Comparison of ENCODE assay signal across 9 mouse cellular contexts in the genomic region with DNA sequence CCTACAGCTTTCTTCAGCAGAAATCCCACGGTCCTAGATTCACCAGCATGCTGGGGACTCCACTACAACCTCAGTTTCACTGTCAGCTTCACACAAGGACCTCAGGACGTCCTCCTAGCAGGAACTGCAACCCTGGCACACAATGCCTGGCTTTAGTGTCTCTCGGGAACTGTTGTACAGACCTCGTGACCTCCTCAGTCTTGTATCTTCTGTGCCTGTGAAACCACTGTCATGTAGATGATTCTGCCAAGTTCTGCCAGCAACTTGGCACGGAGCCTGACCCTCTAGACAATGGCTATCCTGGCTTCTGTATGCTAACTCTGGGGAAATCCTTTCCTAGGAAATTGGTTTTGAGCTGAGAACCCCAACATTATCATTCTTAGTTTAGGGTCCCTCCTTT. TPM values are rescaled to one million over a fixed set of nuclear protein-coding genes. Genes with fewer than 3 reads are reported as not detected.
DNase-seq lines count a peak whose midpoint lies in the region; ATAC-seq and TF ChIP-seq lines count a peak whose summit lies in the region.
"Had no signal": no experiment of that assay in that cellular context is flagged by ENCODE, and none has a peak within 500 bp of the region (broad histone marks: within the 10 kb centered on the region; RNA-seq: fewer than 3 reads in every experiment).

No protein-coding gene starts in this region.

- H3K4me2 ChIP-seq in midbrain, postnatal 0 days (ENCODE audit: low read depth, low read length, poor library complexity, severe bottlenecking): no peak overlapping the region
- H3K4me2 ChIP-seq in midbrain, embryonic 13.5 days (replicated peaks): no peak overlapping the region
- H3K4me2 ChIP-seq in myocyte (ENCODE audit: low read depth): peak overlapping the region; percentile 30
- H3K4me2 ChIP-seq: embryonic facial prominence, embryonic 13.5 days had no signal

- TF ChIP-seq POLR2A in myocyte (IDR thresholded peaks at IDR 0.05; ENCODE audit: insufficient read length, low read depth): no peak

- intact Hi-C loops in heart, postnatal 10 days (cut with DNase I): no loop called here

- no peak for TF ChIP-seq CTCF in midbrain, postnatal 0 days (IDR thresholded peaks at IDR 0.05)

- H3K4me1 ChIP-seq in midbrain, postnatal 0 days (ENCODE audit: insufficient read depth, low read length): no peaks in the 10 kb centered on the region
- H3K4me1 ChIP-seq in midbrain, embryonic 13.5 days (replicated peaks): no peaks in the 10 kb centered on the region; the same call in 1 of the 2 replicates

- H3K9ac ChIP-seq in midbrain, postnatal 0 days (replicated peaks; ENCODE audit: low read length, poor library complexity, severe bottlenecking): no peak overlapping the region
- no peak overlapping the region for H3K9ac ChIP-seq in midbrain, embryonic 13.5 days (replicated peaks)
- H3K9ac ChIP-seq: embryonic facial prominence, embryonic 13.5 days had no signal

- no peak overlapping the region for H3K27ac ChIP-seq in midbrain, postnatal 0 days (ENCODE audit: low read depth, low read length)
- no peak overlapping the region for H3K27ac ChIP-seq in midbrain, embryonic 13.5 days
- H3K27ac ChIP-seq: embryonic facial prominence, embryonic 13.5 days had no signal

- no peaks in the 10 kb centered on the region for H3K9me3 ChIP-seq in midbrain, postnatal 0 days (ENCODE audit: low read length)
- no peaks in the 10 kb centered on the region for H3K9me3 ChIP-seq in midbrain, embryonic 13.5 days
- H3K9me3 ChIP-seq: embryonic facial prominence, embryonic 13.5 days had no signal

- H3K36me3 ChIP-seq in midbrain, postnatal 0 days (ENCODE audit: insufficient read depth, low read length): no peaks in the 10 kb centered on the region
- H3K36me3 ChIP-seq in midbrain, embryonic 13.5 days: no peaks in the 10 kb centered on the region
- no peaks in the 10 kb centered on the region for H3K36me3 ChIP-seq in myocyte (ENCODE audit: control insufficient read depth, insufficient read depth)
- H3K36me3 ChIP-seq: embryonic facial prominence, embryonic 13.5 days had no signal

- ATAC-seq in midbrain, postnatal 0 days (ENCODE audit: low FRiP score): no peak
- ATAC-seq in midbrain, embryonic 13.5 days: no peak
- no peak for ATAC-seq in megakaryocyte-erythroid progenitor cell, adult 5-6 weeks (replicated peaks; ENCODE audit: low FRiP score, low TSS enrichment, poor library complexity, severe bottlenecking)

- H3ac ChIP-seq in myocyte (ENCODE audit: control insufficient read depth, insufficient read length): no peak overlapping the region

- H3K4me3 ChIP-seq in midbrain, postnatal 0 days (ENCODE audit: low read depth, low read length): no peak overlapping the region
- H3K4me3 ChIP-seq in midbrain, embryonic 13.5 days (replicated peaks): no peak overlapping the region
- no peak overlapping the region for H3K4me3 ChIP-seq in myocyte
- H3K4me3 ChIP-seq: embryonic facial prominence, embryonic 13.5 days had no signal

- 62% methylated on average over 5 of the region's 5 CpGs for WGBS in midbrain, postnatal 0 days
- 71% methylated on average over 5 of the region's 5 CpGs for WGBS in midbrain, embryonic 13.5 days

- no peaks in the 10 kb centered on the region for H3K79me2 ChIP-seq in myocyte (ENCODE audit: control insufficient read depth, insufficient read depth)

- H3K27me3 ChIP-seq in midbrain, postnatal 0 days (ENCODE audit: insufficient read depth, low read length): no peaks in the 10 kb centered on the region
- H3K27me3 ChIP-seq in midbrain, embryonic 13.5 days: no peaks in the 10 kb centered on the region
- no peaks in the 10 kb centered on the region for H3K27me3 ChIP-seq in myocyte (ENCODE audit: control insufficient read depth, insufficient read depth, insufficient read length)

- DNase-seq in midbrain, postnatal 0 days (ENCODE audit: low spot score): peak; percentile 62
- DNase-seq in cerebellum, adult 8-10 months: peak; percentile 71
- DNase-seq in heart, postnatal 10 days: peak; percentile 72 to 79
- no peak for DNase-seq in yolk sac, embryonic 10.5 days (ENCODE audit: low spot score)
- no peak for DNase-seq in right cerebral cortex, adult 2 months (ENCODE audit: low spot score in 2 of 2)

TF ChIP-seq in myocyte, 11 proteins besides CTCF, POLR2A, EP300 and RAD21:
- TF ChIP-seq MYOD1 (IDR thresholded peaks at IDR 0.05; ENCODE audit: control insufficient read depth in 1 of 3, insufficient read length in 2 of 3, low read depth in 2 of 3) (no peak), CEBPB (IDR thresholded peaks at IDR 0.05; ENCODE audit: insufficient read depth, poor library complexity, severe bottlenecking) (no peak), TCF3 (IDR thresholded peaks at IDR 0.05; ENCODE audit: insufficient read length, low read depth) (no peak), MAX (IDR thresholded peaks at IDR 0.05; ENCODE audit: low read depth) (no peak), MYOG (IDR thresholded peaks at IDR 0.05; ENCODE audit: control insufficient read depth in 1 of 3, insufficient read depth in 1 of 3, insufficient read length in 2 of 3, low read depth in 2 of 3) (no peak), E2F4 (IDR thresholded peaks at IDR 0.05; ENCODE audit: insufficient read depth) (no peak), TCF12 (IDR thresholded peaks at IDR 0.05; ENCODE audit: insufficient read depth, poor library complexity, severe bottlenecking) (no peak), POLR2AphosphoS2 (IDR thresholded peaks at IDR 0.05; ENCODE audit: insufficient read length, low read depth) (no peak), USF1 (IDR thresholded peaks at IDR 0.05; ENCODE audit: low read depth) (no peak), SRF (IDR thresholded peaks at IDR 0.05; ENCODE audit: control insufficient read depth, insufficient read length, low read depth) (no peak), REST (IDR thresholded peaks at IDR 0.05; ENCODE audit: insufficient read depth, insufficient read length) (no peak)

RNA-seq across cellular contexts. Expression of a gene that starts 14.4 kb away (rescaled TPM):
- total RNA-seq in midbrain, postnatal 0 days (2014; rRNA removed): 25.3 and 34.9 TPM in 2 replicates
- 16.1 and 18.4 TPM in 2 replicates for polyA plus RNA-seq in midbrain, postnatal 0 days (2015; fragmentation: Nextera tagmentation; extraction: Ambion mirVana)
- 9.8 and 11.1 TPM in 2 replicates for polyA plus RNA-seq in midbrain, embryonic 13.5 days (2015; fragmentation: Nextera tagmentation; extraction: Ambion mirVana)
- total RNA-seq in heart, postnatal 10 days (2021): 10 to 100 TPM; 71.3 to 81.0 TPM
- polyA plus RNA-seq in myocyte (2012; fragmentation: generic; extraction: Trizol): 2.2 TPM
- 0.04 TPM in 1 of 2 replicates, not detected in the other for total RNA-seq in megakaryocyte-erythroid progenitor cell, adult 5-6 weeks (2014; fragmentation: Nextera tagmentation)
- total RNA-seq in megakaryocyte-erythroid progenitor cell, adult 5-6 weeks (2017): not detected in 2 replicates

Comparison
In these comparisons a context has a peak if more than half of its experiments do, and no peak if none do; other contexts are left out.
1. DNase-seq: peak in midbrain, postnatal 0 days (single experiment), cerebellum, adult 8-10 months (single experiment) and heart, postnatal 10 days (2 of 2); none in yolk sac, embryonic 10.5 days (single experiment) and right cerebral cortex, adult 2 months (0 of 2).
2. RNA of a gene that starts 14.4 kb away (total RNA-seq): 71.3 to 81.0 TPM in heart, postnatal 10 days and 25.3 to 34.9 TPM in midbrain, postnatal 0 days; 0.04 TPM in megakaryocyte-erythroid progenitor cell, adult 5-6 weeks; every median in the first group is over 10 times any median in the second.